Mouse (Mus musculus) kidney, adult 2 months (tissue): Measurements from ENCODE around the gene Pou4f2.

ENCODE experiments used
- CTCF ChIP-seq: fragments of 200-500 bp; conservative IDR thresholded peaks from 2 replicates; pipeline ENCODE4 v1.5.1; 2011; ENCODE audit warnings: low read depth, mild to moderate bottlenecking, control low read depth, low read length, moderate library complexity, mixed read lengths; ENCODE audit not compliant: insufficient read depth, insufficient read length
- POLR2A ChIP-seq: fragments of 200-500 bp; IDR thresholded peaks from one replicate; pipeline ENCODE4 v1.6.1; 2011; ENCODE audit warnings: low read depth, low read length, control low read depth

DNA sequence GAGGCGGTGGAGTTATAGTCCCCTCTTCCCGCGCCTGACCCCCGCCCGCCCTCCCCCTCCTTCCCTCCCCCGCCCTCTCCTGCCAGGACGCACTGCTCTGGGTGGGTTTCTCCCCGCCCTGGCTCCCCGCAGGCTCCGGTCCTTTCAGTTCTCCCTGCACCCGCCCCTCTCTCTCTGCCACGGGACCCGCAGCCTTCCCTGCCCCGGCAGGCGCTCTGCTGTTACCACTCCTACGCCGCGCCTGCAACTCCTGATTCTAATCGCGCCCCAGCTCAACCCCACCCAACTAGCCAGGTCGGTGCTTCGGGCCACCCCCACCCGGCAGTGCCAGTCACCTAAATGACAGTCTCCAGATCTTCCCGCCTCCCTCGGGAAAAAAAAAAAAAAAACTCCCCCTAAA is 216 bp upstream of the Pou4f2 start:
- no peak for TF ChIP-seq CTCF
- TF ChIP-seq POLR2A: no peak
